Mouse (Mus musculus): Measurements from ENCODE around the gene Hdac9. TPM values are rescaled to one million over a fixed set of nuclear protein-coding genes. Genes with fewer than 3 reads are reported as not detected.

Hdac9 gene
- polyA plus RNA-seq, 1 experiment from 2014 or later = 13.1 TPM

- H3K9ac ChIP-seq (replicated peaks) = no peak overlapping the region
- H3K4me3 ChIP-seq = no peak overlapping the region
- 82% methylated on average over 4 of the region's 4 CpGs for WGBS
- H3K4me2 ChIP-seq (replicated peaks) = no peak overlapping the region
- peaks cover 7% of the 10 kb centered on the region; the same call in 1 of the 2 replicates for H3K4me1 ChIP-seq
- H3K9me3 ChIP-seq = no peaks in the 10 kb centered on the region
- no peaks in the 10 kb centered on the region for H3K27me3 ChIP-seq
- H3K36me3 ChIP-seq = no peaks in the 10 kb centered on the region
- H3K27ac ChIP-seq (replicated peaks) = no peak overlapping the region
- ATAC-seq (replicated peaks) = no peak
Observed at GRCm38 (mm10) chr12:34841196-34841595, 75.7 kb downstream of the Hdac9 start.

- Histone ChIP-seq H3K27me3 (no peaks in the 10 kb centered on the region), H3K4me2 (replicated peaks) (no peak overlapping the region), H3K27ac (replicated peaks) (no peak overlapping the region), H3K4me1 (peaks cover 7% of the 10 kb centered on the region; the same call in 1 of the 2 replicates), H3K9ac (replicated peaks) (no peak overlapping the region), H3K4me3 (no peak overlapping the region), H3K9me3 (no peaks in the 10 kb centered on the region), H3K36me3 (no peaks in the 10 kb centered on the region)
- 7% methylated on average over 5 of the region's 5 CpGs for WGBS
- ATAC-seq (replicated peaks) = no peak; the same call in 1 of the 2 replicates
Observed at GRCm38 (mm10) chr12:34837318-34837717, 79.6 kb downstream of the Hdac9 start.

- Histone ChIP-seq H3K4me2 (replicated peaks) (no peak overlapping the region), H3K9ac (replicated peaks) (no peak overlapping the region), H3K9me3 (no peaks in the 10 kb centered on the region), H3K27ac (replicated peaks) (no peak overlapping the region), H3K4me1 (peaks cover 7% of the 10 kb centered on the region; the same call in 1 of the 2 replicates), H3K27me3 (no peaks in the 10 kb centered on the region), H3K36me3 (no peaks in the 10 kb centered on the region), H3K4me3 (no peak overlapping the region)
- no peak; the same call in 1 of the 2 replicates for ATAC-seq (replicated peaks)
- 21% methylated on average over 1 of the region's 1 CpGs for WGBS
Observed at GRCm38 (mm10) chr12:34836864-34837263, 80.0 kb downstream of the Hdac9 start.

GRCm38 (mm10) chr12:34836085-34836484 lies 80.8 kb downstream of the Hdac9 start:
- Histone ChIP-seq H3K27me3 (no peaks in the 10 kb centered on the region), H3K36me3 (no peaks in the 10 kb centered on the region), H3K4me2 (replicated peaks) (no peak overlapping the region), H3K27ac (replicated peaks) (no peak overlapping the region), H3K9me3 (no peaks in the 10 kb centered on the region), H3K4me1 (peaks cover 7% of the 10 kb centered on the region; the same call in 1 of the 2 replicates), H3K4me3 (no peak overlapping the region), H3K9ac (replicated peaks) (no peak overlapping the region)
- ATAC-seq (replicated peaks) = no peak
- 90% methylated on average over 1 of the region's 1 CpGs for WGBS

GRCm38 (mm10) chr12:34835493-34835892 lies 81.4 kb downstream of the Hdac9 start:
- Histone ChIP-seq H3K9me3 (no peaks in the 10 kb centered on the region), H3K4me1 (peaks cover 7% of the 10 kb centered on the region; the same call in 1 of the 2 replicates), H3K27ac (replicated peaks) (no peak overlapping the region), H3K36me3 (no peaks in the 10 kb centered on the region), H3K4me3 (no peak overlapping the region), H3K4me2 (replicated peaks) (no peak overlapping the region), H3K27me3 (no peaks in the 10 kb centered on the region), H3K9ac (replicated peaks) (no peak overlapping the region)
- ATAC-seq (replicated peaks) = no peak
- 90% methylated on average over 3 of the region's 3 CpGs for WGBS

GRCm38 (mm10) chr12:34828684-34829083 lies 88.2 kb downstream of the Hdac9 start:
- Histone ChIP-seq H3K4me2 (replicated peaks) (no peak overlapping the region), H3K27ac (replicated peaks) (no peak overlapping the region), H3K4me3 (no peak overlapping the region), H3K36me3 (no peaks in the 10 kb centered on the region), H3K9me3 (no peaks in the 10 kb centered on the region), H3K9ac (replicated peaks) (no peak overlapping the region), H3K4me1 (no peaks in the 10 kb centered on the region), H3K27me3 (no peaks in the 10 kb centered on the region)
- no peak for ATAC-seq (replicated peaks)
- WGBS = 45% methylated on average over 3 of the region's 3 CpGs

GRCm38 (mm10) chr12:34826931-34827330 lies 90.0 kb downstream of the Hdac9 start:
- Histone ChIP-seq H3K27ac (replicated peaks) (no peak overlapping the region), H3K9me3 (no peaks in the 10 kb centered on the region), H3K36me3 (no peaks in the 10 kb centered on the region), H3K4me3 (no peak overlapping the region), H3K4me2 (replicated peaks) (no peak overlapping the region), H3K27me3 (no peaks in the 10 kb centered on the region), H3K4me1 (no peaks in the 10 kb centered on the region), H3K9ac (replicated peaks) (no peak overlapping the region)
- 96% methylated on average over 4 of the region's 4 CpGs for WGBS
- ATAC-seq (replicated peaks) = no peak

- no peak for ATAC-seq (replicated peaks)
- H3K27me3 ChIP-seq = no peaks in the 10 kb centered on the region
- WGBS = 76% methylated on average over 6 of the region's 6 CpGs
- H3K9me3 ChIP-seq = no peaks in the 10 kb centered on the region
- no peak overlapping the region for H3K9ac ChIP-seq (replicated peaks)
- no peak overlapping the region for H3K4me2 ChIP-seq (replicated peaks)
- H3K27ac ChIP-seq (replicated peaks) = no peak overlapping the region
- H3K4me1 ChIP-seq = no peaks in the 10 kb centered on the region
- no peaks in the 10 kb centered on the region for H3K36me3 ChIP-seq
- H3K4me3 ChIP-seq = no peak overlapping the region
Observed at GRCm38 (mm10) chr12:34820229-34820628, 96.7 kb downstream of the Hdac9 start.

GRCm38 (mm10) chr12:34811673-34812613 lies 105.0 kb downstream of the Hdac9 start:
- 51% methylated on average over 10 of the region's 10 CpGs for WGBS
- no peak overlapping the region for H3K9ac ChIP-seq (replicated peaks)
- H3K36me3 ChIP-seq = no peaks in the 10 kb centered on the region
- no peak overlapping the region for H3K4me2 ChIP-seq (replicated peaks)
- no peak for ATAC-seq (replicated peaks)
- H3K4me3 ChIP-seq = no peak overlapping the region
- no peaks in the 10 kb centered on the region for H3K27me3 ChIP-seq
- H3K27ac ChIP-seq (replicated peaks) = no peak overlapping the region
- H3K4me1 ChIP-seq = no peaks in the 10 kb centered on the region
- H3K9me3 ChIP-seq = no peaks in the 10 kb centered on the region

GRCm38 (mm10) chr12:34810221-34810620 lies 106.7 kb downstream of the Hdac9 start:
- ATAC-seq (replicated peaks) = no peak
- Histone ChIP-seq H3K27me3 (no peaks in the 10 kb centered on the region), H3K36me3 (no peaks in the 10 kb centered on the region), H3K27ac (replicated peaks) (no peak overlapping the region), H3K4me3 (no peak overlapping the region), H3K4me2 (replicated peaks) (no peak overlapping the region), H3K9me3 (no peaks in the 10 kb centered on the region), H3K9ac (replicated peaks) (no peak overlapping the region), H3K4me1 (no peaks in the 10 kb centered on the region)
- WGBS = 88% methylated on average over 2 of the region's 2 CpGs

- no peaks in the 10 kb centered on the region for H3K4me1 ChIP-seq
- ATAC-seq (replicated peaks) = no peak
- H3K27ac ChIP-seq (replicated peaks) = no peak overlapping the region
- no peaks in the 10 kb centered on the region for H3K36me3 ChIP-seq
- no peak overlapping the region for H3K9ac ChIP-seq (replicated peaks)
- H3K27me3 ChIP-seq = no peaks in the 10 kb centered on the region
- WGBS = 86% methylated on average over 1 of the region's 1 CpGs
- no peaks in the 10 kb centered on the region for H3K9me3 ChIP-seq
- H3K4me2 ChIP-seq (replicated peaks) = no peak overlapping the region
- no peak overlapping the region for H3K4me3 ChIP-seq
Observed at GRCm38 (mm10) chr12:34808180-34808579, 108.7 kb downstream of the Hdac9 start.

GRCm38 (mm10) chr12:34806528-34806927 lies 110.4 kb downstream of the Hdac9 start:
- Histone ChIP-seq H3K4me3 (no peak overlapping the region), H3K27me3 (no peaks in the 10 kb centered on the region), H3K9ac (replicated peaks) (no peak overlapping the region), H3K4me2 (replicated peaks) (no peak overlapping the region), H3K27ac (replicated peaks) (no peak overlapping the region), H3K9me3 (no peaks in the 10 kb centered on the region), H3K36me3 (no peaks in the 10 kb centered on the region), H3K4me1 (no peaks in the 10 kb centered on the region)
- ATAC-seq (replicated peaks) = no peak

All from forebrain, embryonic 15.5 days (tissue).